Mouse (Mus musculus) brain, embryonic 18.5 days (tissue): ENCODE data around the gene Ech1.
"Not testable (repeated sequence)": the region's sequence is repeated elsewhere in the genome, so short reads cannot be mapped to it uniquely, and the experiment has no call there.

ENCODE experiments used
- DNase-seq: peaks from one replicate; pipeline ENCODE4 v3.0.0-alpha.2; 2012; ENCODE audit warnings: low read depth, low spot score

The Ech1 gene

DNA sequence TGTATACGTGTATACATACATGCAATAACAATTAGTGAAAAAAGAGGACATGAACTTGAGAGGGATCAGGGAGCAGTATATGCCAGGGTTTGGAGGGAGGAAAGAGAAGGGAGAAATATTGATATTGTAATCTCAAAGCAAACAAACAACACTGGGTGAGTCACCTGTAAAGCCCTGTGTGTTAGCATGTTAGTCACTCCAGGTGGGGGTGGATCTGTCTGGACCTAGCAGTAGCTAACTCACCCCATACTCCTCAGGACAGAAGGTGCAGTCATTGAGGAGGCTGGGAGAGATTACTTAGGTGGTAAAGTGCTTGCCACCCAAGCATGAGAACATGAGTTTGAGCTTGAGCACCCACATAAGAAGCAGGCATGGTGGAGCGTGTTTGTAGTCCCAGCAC is 34.9 kb downstream of the Ech1 start:
- DNase-seq, result no peak

GRCm38 (mm10) chr7:28860898-28861297 is 35.9 kb downstream of the Ech1 start:
- DNase-seq, result no peak

GRCm38 (mm10) chr7:28862817-28863499 is 37.9 kb downstream of the Ech1 start:
- no peak for DNase-seq

- no peak for DNase-seq
These were observed 38.5 kb downstream of the Ech1 start, which contains the start of gene Lgals7 for GRCm38 (mm10) chr7:28863540-28863939. Gene Lgals7, plus strand, starts transcription at chr7:28863853.

GRCm38 (mm10) chr7:28864288-28864750 is 39.3 kb downstream of the Ech1 start:
- no peak for DNase-seq

DNA sequence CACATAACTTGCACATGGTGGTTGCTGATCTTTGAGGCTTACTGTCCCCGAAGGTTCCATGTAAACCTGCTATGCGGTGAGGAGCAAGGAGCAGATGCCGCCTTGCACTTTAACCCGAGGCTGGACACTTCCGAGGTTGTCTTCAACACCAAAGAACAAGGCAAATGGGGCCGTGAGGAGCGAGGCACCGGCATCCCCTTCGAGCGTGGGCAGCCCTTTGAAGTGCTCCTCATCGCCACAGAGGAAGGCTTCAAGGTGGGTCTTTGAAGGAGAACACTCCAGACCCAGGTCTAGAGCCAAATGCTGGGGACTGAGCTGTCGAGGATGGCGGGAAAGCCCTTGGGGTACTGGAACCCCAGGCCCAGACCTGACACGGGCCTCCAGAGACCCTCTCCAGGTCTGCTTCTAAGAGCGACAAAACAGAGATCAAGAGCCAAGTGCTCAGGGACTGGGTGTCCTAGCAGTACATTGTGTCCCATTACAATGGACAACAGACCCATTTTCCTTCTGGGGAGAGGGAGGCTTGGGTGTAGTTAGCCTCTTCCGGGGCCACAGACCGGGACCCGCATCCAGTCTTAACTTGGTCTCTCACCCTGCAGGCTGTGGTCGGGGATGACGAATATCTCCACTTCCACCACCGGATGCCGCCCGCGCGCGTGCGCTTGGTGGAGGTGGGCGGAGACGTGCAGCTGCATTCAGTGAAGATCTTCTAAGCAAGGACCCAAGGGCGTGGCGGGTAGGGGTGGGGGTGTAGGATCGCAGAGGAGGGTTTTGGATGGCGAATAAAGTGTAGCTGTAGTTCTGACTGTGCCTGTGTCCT is 40.7 kb downstream of the Ech1 start:
- DNase-seq, result no peak

DNA sequence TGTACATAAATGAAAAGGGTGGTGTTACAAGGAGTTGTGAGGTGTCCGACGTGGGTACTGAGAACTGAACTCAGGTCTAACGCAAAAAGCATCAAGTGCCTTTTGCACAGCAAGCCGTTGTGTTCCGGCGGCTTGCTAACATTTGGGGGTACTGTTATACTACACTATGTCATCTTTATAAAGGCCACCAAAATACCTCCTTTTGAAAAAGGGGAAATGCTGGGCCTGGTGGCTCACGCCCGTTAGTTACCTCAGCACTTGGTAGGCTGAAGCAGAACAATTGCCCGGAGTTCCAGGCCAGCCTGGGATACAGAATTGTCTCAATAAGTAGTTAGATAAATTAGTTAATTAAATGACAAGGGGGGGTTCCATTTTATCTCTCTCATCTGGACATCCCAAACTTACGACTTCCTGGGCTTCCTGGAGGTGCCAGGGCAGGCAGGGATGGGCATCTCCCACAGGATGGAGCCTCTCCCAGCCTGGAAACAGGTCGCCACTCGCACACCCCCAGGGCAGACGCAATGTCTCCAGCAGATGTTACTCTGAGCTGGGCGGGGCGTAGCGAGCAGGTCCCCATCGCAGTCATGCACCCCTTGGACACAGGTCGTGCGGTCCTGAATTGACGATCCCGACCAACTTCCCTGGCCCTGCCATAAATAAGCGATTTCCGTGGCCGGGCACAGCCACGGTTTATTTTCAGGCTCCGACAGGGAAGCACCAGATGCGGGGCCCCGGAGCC is 41.9 kb downstream of the Ech1 start:
- DNase-seq, result no peak

GRCm38 (mm10) chr7:28867508-28868340 is 42.7 kb downstream of the Ech1 start:
- not testable (repeated sequence) for DNase-seq

DNA sequence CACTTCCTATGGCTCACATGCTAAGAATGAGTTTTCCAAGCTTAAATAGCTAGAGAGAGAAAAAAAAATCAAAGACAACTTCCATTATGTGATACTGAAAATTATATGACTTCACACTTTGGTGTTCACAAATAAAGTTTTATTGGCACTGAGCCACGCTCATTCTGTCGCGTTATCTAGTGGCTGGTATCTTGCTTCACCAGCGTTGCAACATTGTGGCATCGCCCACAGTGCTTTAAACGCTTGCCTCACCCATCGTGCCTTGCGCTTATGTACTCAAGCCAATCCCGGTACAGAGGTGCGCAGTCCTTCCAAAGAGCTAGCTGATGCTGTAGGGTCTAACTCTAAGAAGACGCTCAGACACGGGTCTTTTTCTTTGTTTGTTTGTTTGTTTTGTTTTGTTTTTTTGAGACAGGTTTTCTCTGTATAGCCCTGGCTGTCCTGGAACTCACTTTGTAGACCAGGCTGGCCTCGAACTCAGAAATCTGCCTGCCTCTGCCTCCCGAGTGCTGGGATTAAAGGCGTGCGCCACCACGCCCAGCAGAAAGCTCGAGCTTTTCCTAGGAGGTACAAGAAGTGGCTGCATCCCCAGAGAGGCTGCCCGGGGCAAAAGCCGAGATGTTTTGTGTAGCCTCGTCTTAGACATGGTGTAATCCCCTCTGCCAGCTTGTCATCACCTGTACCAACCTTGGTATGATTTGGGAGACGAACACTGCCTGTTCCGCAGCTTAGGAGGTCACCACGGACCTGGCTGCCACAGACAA is 46.1 kb downstream of the Ech1 start:
- no peak for DNase-seq

DNA sequence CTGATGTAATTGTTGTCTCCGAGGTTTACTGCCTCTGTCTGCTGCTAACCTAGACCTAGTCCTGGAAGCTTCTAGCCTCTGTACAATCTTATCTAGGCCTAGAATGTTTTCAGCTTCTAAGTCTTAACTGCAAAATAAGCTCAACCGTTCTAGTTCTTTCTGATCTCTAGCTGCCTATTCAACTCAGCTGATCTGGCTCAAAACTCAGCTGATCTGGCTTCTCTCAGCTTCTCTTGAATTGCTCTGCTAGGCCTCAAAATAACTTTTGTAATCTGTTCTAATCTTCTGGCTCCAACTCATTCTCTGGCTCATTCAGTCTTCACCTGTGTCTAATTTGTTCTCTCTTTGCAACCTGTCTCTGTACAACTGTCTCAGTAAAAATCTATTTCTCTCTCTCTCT is 49.5 kb downstream of the Ech1 start:
- DNase-seq, result no peak

DNA sequence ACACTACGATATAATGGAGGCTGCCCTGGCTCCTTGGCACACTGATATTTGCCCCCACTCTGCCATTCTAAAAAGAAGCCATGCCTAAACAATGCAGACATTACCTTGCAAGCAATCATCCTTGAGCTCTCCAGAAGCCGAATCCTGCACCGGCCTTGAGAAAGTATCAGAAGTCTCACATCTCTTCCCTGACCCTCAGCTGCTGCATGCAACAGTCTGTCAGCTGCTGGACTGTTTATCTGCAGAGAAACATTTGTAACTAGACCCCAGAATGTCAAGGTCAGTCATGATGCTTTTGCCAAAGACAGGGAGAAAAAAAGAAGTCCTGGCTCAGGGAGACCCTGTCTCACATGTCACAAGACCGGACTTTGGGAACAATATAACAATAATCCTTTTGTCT is 51.1 kb downstream of the Ech1 start:
- DNase-seq, result no peak

DNA sequence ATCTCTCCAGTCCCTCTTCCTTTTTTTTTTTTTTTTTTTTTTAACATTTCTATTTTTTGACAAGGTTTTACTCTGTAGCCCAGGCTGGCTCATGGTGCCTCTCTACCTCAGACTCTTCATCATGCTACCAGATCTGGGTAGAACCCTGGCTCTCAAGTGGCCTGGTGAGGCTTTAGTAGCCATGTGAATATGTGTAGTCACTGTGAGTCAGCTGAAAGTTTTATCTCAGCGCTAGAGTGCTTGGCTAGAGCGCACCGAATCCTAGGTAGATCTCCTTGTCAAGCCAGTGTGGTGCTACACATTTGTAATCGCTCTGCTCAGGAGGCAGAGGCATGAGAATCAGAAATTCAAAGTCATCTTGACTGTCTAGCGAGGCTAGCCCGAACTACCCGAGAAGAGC is 52.1 kb downstream of the Ech1 start:
- no peak for DNase-seq

- DNase-seq, result no peak
These were observed 52.8 kb downstream of the Ech1 start for GRCm38 (mm10) chr7:28877856-28878255.

- no peak for DNase-seq
These were observed 54.6 kb downstream of the Ech1 start for GRCm38 (mm10) chr7:28879606-28880005.

DNA sequence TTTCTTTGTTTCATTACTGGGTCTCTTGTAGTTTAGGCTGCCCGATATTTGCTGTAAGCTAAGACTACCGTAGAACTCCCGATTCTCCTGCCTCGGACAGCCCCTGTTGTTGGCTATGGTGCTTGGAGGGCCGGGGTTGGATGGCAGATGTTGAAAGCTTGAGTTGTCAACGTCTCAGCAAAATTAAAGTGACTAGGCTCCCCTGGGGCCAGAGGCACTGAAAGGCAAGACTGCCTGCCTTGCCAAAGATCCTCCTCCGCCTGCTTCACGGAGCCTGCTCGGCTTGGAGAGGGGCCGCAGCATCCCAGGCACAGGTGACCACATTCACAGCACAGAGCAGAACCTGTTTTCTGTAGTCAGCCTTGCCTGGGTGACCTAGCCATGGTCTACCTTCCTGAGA is 55.5 kb downstream of the Ech1 start:
- DNase-seq, result no peak

DNA sequence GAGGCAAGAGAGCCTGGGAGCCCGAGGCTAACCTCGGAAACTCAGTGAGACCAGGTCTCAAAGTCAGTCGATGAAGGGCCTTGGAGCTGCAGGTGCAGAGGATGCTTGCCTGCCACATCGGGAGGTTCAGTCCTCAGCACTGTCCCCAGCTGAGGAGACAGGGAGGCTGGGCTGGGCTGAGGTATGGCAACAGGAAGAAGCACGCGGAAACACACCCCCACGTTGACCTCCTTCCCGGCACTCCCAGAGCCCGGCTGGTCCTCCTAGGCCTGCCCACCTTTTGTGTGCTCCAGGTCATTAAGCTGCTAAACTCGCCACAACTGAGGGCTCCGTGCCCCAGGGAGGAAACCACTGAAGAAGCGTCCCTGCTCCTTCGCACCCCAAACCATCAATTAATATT is 56.2 kb downstream of the Ech1 start, which contains the start of gene Capn12:
Gene Capn12, plus strand, starts transcription at position 224 of the 400 bp plus-strand sequence.
- DNase-seq, result no peak
